In the genomic region with DNA sequence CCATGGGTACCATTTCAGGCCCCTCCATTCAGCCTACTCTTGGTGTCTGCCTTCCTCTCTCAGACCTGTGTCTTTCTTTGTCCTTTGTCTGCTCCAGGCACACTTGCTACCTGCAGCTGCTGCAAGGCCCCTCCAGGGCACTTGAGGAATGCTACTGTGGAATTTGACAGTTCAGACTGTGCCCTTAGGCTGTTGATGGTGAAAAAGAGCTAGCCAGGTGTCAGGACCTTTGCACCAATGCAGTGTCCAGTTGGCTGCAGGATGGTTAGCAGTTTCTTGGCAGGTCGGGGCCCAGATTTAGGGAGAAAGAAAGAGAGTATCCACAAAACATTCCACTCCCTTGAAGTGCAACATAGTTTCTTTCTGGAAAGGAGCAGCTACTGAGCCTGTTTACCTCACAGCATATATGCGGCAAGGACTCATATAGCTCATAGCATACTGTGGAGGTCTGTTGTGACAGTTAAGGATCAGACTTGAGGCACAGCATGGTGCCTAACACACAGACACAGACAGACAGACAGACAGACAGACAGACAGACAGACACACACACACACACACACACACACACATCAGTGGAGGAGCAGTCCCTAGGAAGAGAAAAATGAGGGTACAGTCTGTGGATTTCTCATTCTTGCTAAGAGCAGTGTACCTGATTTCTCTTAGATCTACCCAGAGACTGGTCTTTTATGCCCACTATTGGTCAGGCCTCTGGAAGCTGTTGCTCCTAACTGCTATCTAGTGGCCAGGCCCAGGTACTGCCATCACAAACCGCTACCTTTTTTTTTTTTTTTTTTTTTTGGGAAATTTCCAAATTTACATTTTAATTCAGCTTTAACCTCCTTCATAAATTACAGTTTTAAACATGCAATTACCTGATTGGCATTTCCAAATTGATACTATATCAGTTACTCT, we compare ENCODE assay signal across 2 mouse cellular contexts.
A peak's percentile ranks its signal among the peaks of the same experiment; 100 is the strongest.
TF ChIP-seq lines count a peak whose summit lies in the region.

No protein-coding gene starts in this region.

TF ChIP-seq in CH12.LX, 34 proteins besides CTCF, POLR2A, EP300 and RAD21 (continued from another document):
- TF ChIP-seq ELF1 (IDR thresholded peaks at IDR 0.05; ENCODE audit: low read depth, low read length): peak; percentile 34; the same call in 1 of the 2 replicates
- no peak; the same call in 1 of the 2 replicates for TF ChIP-seq MEF2A (IDR thresholded peaks at IDR 0.05; ENCODE audit: borderline replicate concordance, low read depth, low read length)
- no peak for TF ChIP-seq TCF12 (IDR thresholded peaks at IDR 0.05; ENCODE audit: low read depth, low read length)
- no peak for TF ChIP-seq ZKSCAN1 (IDR thresholded peaks at IDR 0.05; ENCODE audit: borderline replicate concordance, low read depth, low read length)
- TF ChIP-seq E2F4 (IDR thresholded peaks at IDR 0.05; ENCODE audit: insufficient replicate concordance, low read depth, low read length): no peak
- TF ChIP-seq ZNF384 (IDR thresholded peaks at IDR 0.05; ENCODE audit: low read depth, low read length): peak; percentile 99
- TF ChIP-seq IRF4 (IDR thresholded peaks at IDR 0.05; ENCODE audit: low read depth, low read length): peak; percentile 42; the same call in 1 of the 2 replicates
- TF ChIP-seq NRF1 (IDR thresholded peaks at IDR 0.05; ENCODE audit: low read depth, low read length): no peak
- TF ChIP-seq KAT2A (IDR thresholded peaks at IDR 0.05; ENCODE audit: insufficient replicate concordance, low read length): no peak
- TF ChIP-seq UBTF (IDR thresholded peaks at IDR 0.05; ENCODE audit: low read depth, low read length): no peak
- TF ChIP-seq HCFC1 (IDR thresholded peaks at IDR 0.05; ENCODE audit: low read depth, low read length): no peak; the same call in 1 of the 2 replicates
- TF ChIP-seq CHD2 (IDR thresholded peaks at IDR 0.05; ENCODE audit: low read length): no peak
- TF ChIP-seq USF2 (conservative IDR thresholded peaks at IDR 0.05; ENCODE audit: low read depth, low read length): no peak
- no peak for TF ChIP-seq USF1 (IDR thresholded peaks at IDR 0.05; ENCODE audit: low read depth, low read length)
- peak; percentile 96 for TF ChIP-seq SMC3 (IDR thresholded peaks at IDR 0.05; ENCODE audit: low read depth, low read length)
- TF ChIP-seq TBP (conservative IDR thresholded peaks at IDR 0.05; ENCODE audit: low read depth, low read length): no peak
- no peak for TF ChIP-seq MAFK (IDR thresholded peaks at IDR 0.05; ENCODE audit: insufficient replicate concordance, low read length)
- TF ChIP-seq MXI1 (IDR thresholded peaks at IDR 0.05; ENCODE audit: low read depth, low read length): no peak
- TF ChIP-seq RCOR1 (conservative IDR thresholded peaks at IDR 0.05; ENCODE audit: low read depth, low read length): no peak
- TF ChIP-seq ZC3H11A (IDR thresholded peaks at IDR 0.05; ENCODE audit: low read depth, low read length): peak; percentile 88
- 0 out of 2 replicates have a peak, but pooled peaks have one; percentile 7 for TF ChIP-seq JUN (IDR thresholded peaks at IDR 0.05; ENCODE audit: insufficient read depth, low read depth, low read length)
- peak; percentile 36; the same call in 1 of the 2 replicates for TF ChIP-seq BHLHE40 (IDR thresholded peaks at IDR 0.05; ENCODE audit: low read depth, low read length)
- no peak for TF ChIP-seq ETS1 (conservative IDR thresholded peaks at IDR 0.05; ENCODE audit: low read depth, low read length)
- no peak for TF ChIP-seq MAX (IDR thresholded peaks at IDR 0.05; ENCODE audit: low read length)
- no peak for TF ChIP-seq GABPA (IDR thresholded peaks at IDR 0.05; ENCODE audit: insufficient replicate concordance, low read depth, low read length)
- TF ChIP-seq JUND (conservative IDR thresholded peaks at IDR 0.05; ENCODE audit: low read depth, low read length): 0 out of 2 replicates have a peak, but pooled peaks have one; percentile 13
- no peak for TF ChIP-seq ZMIZ1 (IDR thresholded peaks at IDR 0.05; ENCODE audit: low read depth, low read length)
- TF ChIP-seq MYC (IDR thresholded peaks at IDR 0.05; ENCODE audit: low read depth, low read length): no peak

TF ChIP-seq in myocyte, 11 proteins besides CTCF, POLR2A, EP300 and RAD21 (continued from another document):
- peak in 2 of 3 experiments; percentile 1 to 6 for TF ChIP-seq MYOD1 (IDR thresholded peaks at IDR 0.05; ENCODE audit: control insufficient read depth in 1 of 3, insufficient read length in 2 of 3, low read depth in 2 of 3)
